Mouse (Mus musculus) CH12.LX (cell line): ENCODE data around the gene Cacng7.

ENCODE experiments used
- BHLHE40 ChIP-seq: IDR thresholded peaks from 2 replicates; pipeline ENCODE4 v1.6.1; 2011; ENCODE audit warnings: mild to moderate bottlenecking, low read depth, low read length, improper control_type of control experiment
- CHD1 ChIP-seq: IDR thresholded peaks from 2 replicates; pipeline ENCODE4 v1.6.1; 2012; ENCODE audit warnings: low read depth, low read length, improper control_type of control experiment, inconsistent platforms
- CTCF ChIP-seq, 2 experiments: IDR thresholded peaks in 1 of 2; conservative IDR thresholded peaks in 1 of 2; 2 replicates each; pipeline ENCODE4 v1.5.1; 2011 to 2012; ENCODE audit warnings: low read depth in 2 of 2, low read length in 2 of 2, improper control_type of control experiment in 1 of 2, inconsistent platforms in 1 of 2, mild to moderate bottlenecking in 1 of 2, moderate library complexity in 1 of 2
- MAX ChIP-seq: IDR thresholded peaks from 2 replicates; pipeline ENCODE4 v1.6.1; 2011; ENCODE audit warnings: low read length, improper control_type of control experiment
- MAZ ChIP-seq: IDR thresholded peaks from 2 replicates; pipeline ENCODE4 v1.6.1; 2012; ENCODE audit warnings: low read depth, mild to moderate bottlenecking, inconsistent platforms, low read length, improper control_type of control experiment, moderate library complexity
- POLR2A ChIP-seq: IDR thresholded peaks from 2 replicates; pipeline ENCODE4 v1.6.1; 2011; ENCODE audit warnings: low read depth, mild to moderate bottlenecking, improper control_type of control experiment, low read length
- USF2 ChIP-seq: conservative IDR thresholded peaks from 2 replicates; pipeline ENCODE4 v1.6.1; 2011; ENCODE audit warnings: low read depth, low read length, improper control_type of control experiment

DNA sequence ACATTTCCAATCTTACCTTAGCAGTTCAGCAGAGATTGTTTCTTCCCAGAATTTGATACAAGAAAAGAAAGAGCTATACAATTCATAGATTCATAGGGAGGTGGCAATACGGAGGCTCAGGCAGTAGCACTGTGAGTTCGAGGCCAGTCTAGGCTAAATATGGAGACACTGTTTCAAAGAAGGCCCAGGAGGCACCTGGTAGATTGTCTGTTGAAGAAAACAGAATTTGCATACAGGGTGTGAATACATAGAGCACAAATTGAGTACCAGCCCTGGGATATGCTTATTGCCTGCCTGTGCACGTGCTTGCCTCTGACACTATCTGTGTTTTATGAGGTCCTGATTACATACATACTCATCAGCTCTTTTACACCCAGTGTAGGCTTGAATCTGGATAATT is 26.4 kb upstream of the Cacng7 start:
- no peak for TF ChIP-seq CTCF (conservative IDR thresholded peaks at IDR 0.05 in 1 of 2, IDR thresholded peaks at IDR 0.05 in 1 of 2; ENCODE audit: low read depth in 2 of 2, low read length in 2 of 2)
- no peak for TF ChIP-seq MAX
- TF ChIP-seq USF2 = no peak
- no peak for TF ChIP-seq POLR2A
- peak; percentile 56 for TF ChIP-seq BHLHE40
- no peak for TF ChIP-seq CHD1
- no peak for TF ChIP-seq MAZ
